ENCODE assay signal across 12 mouse cellular contexts in the genomic region with DNA sequence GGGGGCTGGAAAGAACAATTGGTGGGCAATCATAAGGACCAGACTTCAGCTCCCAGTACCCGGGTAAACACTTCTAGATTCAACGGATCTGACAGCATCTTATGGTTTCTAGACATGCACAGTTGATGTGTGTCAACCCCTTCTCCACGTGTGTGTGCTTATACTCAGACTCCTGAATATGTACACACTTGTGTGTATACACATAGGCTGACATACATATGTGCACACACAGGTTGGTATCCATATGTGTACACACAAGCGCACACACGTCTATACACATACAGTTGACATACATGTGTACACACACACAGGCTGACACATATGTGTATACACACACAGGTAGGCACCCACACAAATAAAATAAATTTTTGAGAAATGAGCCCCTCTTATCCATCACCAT.
"Had no signal": no experiment of that assay in that cellular context is flagged by ENCODE, and none has a peak within 500 bp of the region (broad histone marks: within the 10 kb centered on the region; RNA-seq: fewer than 3 reads in every experiment).

No protein-coding gene starts in this region.

- H3K4me3 ChIP-seq: left cerebral cortex, adult 2 months; limb, embryonic 10.5 days; liver, embryonic 15.5 days; neural tube, embryonic 12.5 days; stomach, embryonic 15.5 days had no signal

- H3K4me1 ChIP-seq: limb, embryonic 10.5 days; neural tube, embryonic 12.5 days; stomach, embryonic 15.5 days had no signal

- H3K27me3 ChIP-seq: liver, embryonic 15.5 days; neural tube, embryonic 12.5 days; stomach, embryonic 15.5 days had no signal

- H3K4me2 ChIP-seq: liver, embryonic 15.5 days; lung, embryonic 14.5 days; neural tube, embryonic 12.5 days; stomach, embryonic 15.5 days had no signal

- DNase-seq: kidney, adult 8-10 months; kidney, postnatal 25 days; lung, embryonic 14.5 days; lung, postnatal 10 days; lung, postnatal 4 days; midbrain, embryonic 14.5 days; spleen, adult 18-20 months had no signal

- H3K9me3 ChIP-seq: limb, embryonic 10.5 days; liver, embryonic 15.5 days; neural tube, embryonic 12.5 days; stomach, embryonic 15.5 days had no signal

- H3K9ac ChIP-seq: liver, embryonic 15.5 days; lung, embryonic 14.5 days; neural tube, embryonic 12.5 days; stomach, embryonic 15.5 days had no signal

- H3K36me3 ChIP-seq: limb, embryonic 10.5 days; liver, embryonic 15.5 days; neural tube, embryonic 12.5 days; stomach, embryonic 15.5 days had no signal

- H3K27ac ChIP-seq: left cerebral cortex, adult 2 months; limb, embryonic 10.5 days; liver, embryonic 15.5 days; neural tube, embryonic 12.5 days; stomach, embryonic 15.5 days had no signal
